Mouse (Mus musculus) left cerebral cortex, adult 6 months (tissue): ENCODE measurements around the gene Smyd4. TPM values are rescaled to one million over a fixed set of nuclear protein-coding genes. Genes with fewer than 3 reads are reported as not detected.

Experiments used
- long read RNA-seq, 2 experiments: library from polyadenylated mRNA; unstranded; transcript quantifications; one replicate each; pipeline ENCODE4 v2.0.0; 2019 to 2020
- polyA plus RNA-seq: library from polyadenylated mRNA; unstranded; fragments of <200 nt; fragmentation: Nextera tagmentation; gene quantifications from 2 replicates; pipeline ENCODE4 v1.2.3, GENCODE M21; 2021

Smyd4 gene
- polyA plus RNA-seq, result 8.9 and 9.5 TPM in 2 replicates
- long read RNA-seq, experiment 1, transcript Smyd4-201 (11 exons, 3,517 nt), result major isoform, 27 of 62 reads
- long read RNA-seq, experiment 1, partial matches to known transcripts, result 13 of 62 reads
- long read RNA-seq, experiment 1, other reads (novel, unspliced or antisense), result 21 of 62 reads
- long read RNA-seq, experiment 2, partial matches to known transcripts, result 6 of 12 reads
- long read RNA-seq, experiment 2, other reads (novel, unspliced or antisense), result 5 of 12 reads

DNA sequence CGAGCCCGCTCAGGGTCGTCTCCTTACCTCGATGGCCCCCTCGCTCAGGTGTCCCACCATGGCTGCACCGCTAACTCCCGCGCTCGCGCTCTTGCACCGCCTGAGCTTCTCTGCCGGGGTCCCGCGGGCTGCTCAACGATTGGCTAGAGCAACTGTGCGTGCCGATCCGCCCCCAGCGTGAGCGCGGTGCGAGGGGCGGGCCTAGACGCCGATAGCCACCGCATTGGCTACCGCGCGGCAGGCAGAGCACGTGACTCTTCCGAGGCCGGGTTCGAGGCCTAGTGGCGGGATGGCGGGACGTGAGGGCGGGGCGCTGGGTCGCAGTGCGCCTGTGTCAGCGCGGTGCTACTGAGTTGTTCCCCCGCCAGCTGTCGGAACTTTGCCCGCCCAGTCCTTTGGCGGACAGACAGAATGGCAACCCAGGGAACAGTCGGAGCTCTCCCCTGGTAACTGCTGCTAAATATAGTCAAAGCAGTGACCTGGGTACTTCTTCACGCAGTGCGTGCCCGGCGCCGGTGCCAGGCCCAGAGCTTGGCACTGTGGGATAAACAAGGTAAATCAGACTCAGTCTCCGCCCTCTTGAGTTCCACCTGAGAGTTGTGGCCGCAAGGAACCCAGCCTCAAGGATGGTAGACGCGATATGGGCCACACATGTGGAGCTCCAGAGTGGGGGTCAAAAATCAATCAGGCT, at the start of gene Smyd4, which contains the start of gene Rpa1:
Gene Smyd4 (plus strand): TSS at position 235 of the 691 bp plus-strand sequence.
Gene Rpa1 (minus strand): TSS at position 126 of the 691 bp plus-strand sequence.

GRCm38 (mm10) chr11:75422013-75422792, 74.0 kb downstream of the Smyd4 start, which contains the start of gene Serpinf1:
TSS of gene Serpinf1 (minus strand) at chr11:75422701.

DNA sequence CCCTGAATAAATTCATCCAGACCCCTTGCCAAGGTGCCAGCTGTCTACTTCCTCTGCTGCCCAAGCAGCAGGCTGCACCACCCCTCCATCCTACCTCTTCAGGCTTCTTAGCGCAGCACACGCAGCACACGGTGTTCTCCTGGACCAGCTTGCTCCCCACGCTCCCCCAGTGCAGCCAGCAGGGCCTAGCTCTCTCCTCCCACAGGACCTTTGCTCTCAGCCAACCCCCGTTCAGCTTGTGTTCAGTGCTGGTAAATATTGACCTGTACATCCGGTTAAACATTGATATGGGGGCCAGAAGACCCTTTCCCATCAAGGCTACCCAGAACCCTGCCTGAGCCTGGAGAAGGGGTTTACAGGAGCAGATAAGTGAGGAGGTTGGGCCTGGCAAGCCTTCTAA, 91.1 kb downstream of the Smyd4 start, which contains the start of gene Serpinf2:
Gene Serpinf2 (minus strand): TSS at position 229 of the 400 bp plus-strand sequence.

GRCm38 (mm10) chr11:75453991-75454930, 106.0 kb downstream of the Smyd4 start, which contains the start of gene Wdr81:
TSS of gene Wdr81 (minus strand) at chr11:75454717.

Other genes with a start within 250 kb of the Smyd4 start
- 0.38 and 1.1 TPM in 2 replicates for gene Hic1, start 178.9 kb upstream of the Smyd4 start, polyA plus RNA-seq
- gene Ovca2, start 169.6 kb upstream of the Smyd4 start, polyA plus RNA-seq, result 11.2 and 13.6 TPM in 2 replicates
- gene Dph1, start 157.2 kb upstream of the Smyd4 start, polyA plus RNA-seq, result 17.7 and 21.4 TPM in 2 replicates
- 27.0 and 35.2 TPM in 2 replicates for gene Rtn4rl1, start 154.7 kb upstream of the Smyd4 start, polyA plus RNA-seq
- gene Rpa1, start 109 bp upstream of the Smyd4 start, polyA plus RNA-seq, result 28.0 and 28.8 TPM in 2 replicates
- gene Serpinf1, start 74.3 kb downstream of the Smyd4 start, polyA plus RNA-seq, result 6.5 and 8.4 TPM in 2 replicates
- 0.05 TPM in 1 of 2 replicates, not detected in the other for gene Serpinf2, start 91.2 kb downstream of the Smyd4 start, polyA plus RNA-seq
- 2.9 and 3.3 TPM in 2 replicates for gene Wdr81, start 106.3 kb downstream of the Smyd4 start, polyA plus RNA-seq
- 0.80 and 0.99 TPM in 2 replicates for gene Tlcd2, start 113.3 kb downstream of the Smyd4 start, polyA plus RNA-seq
- gene Prpf8, start 138.4 kb downstream of the Smyd4 start, polyA plus RNA-seq, result 12.1 and 13.6 TPM in 2 replicates
- 2.5 and 2.6 TPM in 2 replicates for gene Rilp, start 161.7 kb downstream of the Smyd4 start, polyA plus RNA-seq
- 1.2 and 1.3 TPM in 2 replicates for gene Scarf1, start 165.1 kb downstream of the Smyd4 start, polyA plus RNA-seq
- 13.6 and 19.1 TPM in 2 replicates for gene Slc43a2, start 183.3 kb downstream of the Smyd4 start, polyA plus RNA-seq
- 23.7 and 133 TPM in 2 replicates for gene Pitpna, start 239.7 kb downstream of the Smyd4 start, polyA plus RNA-seq